Mouse (Mus musculus): ENCODE results near the gene Actn2.
A peak's percentile ranks its signal among the peaks of the same experiment; 100 is the strongest.

The Actn2 gene

GRCm38 (mm10) chr13:12314173-12314572, 26.4 kb downstream of the Actn2 start:
- no peak for DNase-seq (ENCODE audit: low spot score)

GRCm38 (mm10) chr13:12311930-12312492, 28.5 kb downstream of the Actn2 start:
- no peak for DNase-seq (ENCODE audit: low spot score)

GRCm38 (mm10) chr13:12311371-12311770, 29.2 kb downstream of the Actn2 start:
- DNase-seq (ENCODE audit: low spot score): no peak

GRCm38 (mm10) chr13:12309446-12309845, 31.1 kb downstream of the Actn2 start:
- no peak for DNase-seq (ENCODE audit: low spot score)

- DNase-seq (ENCODE audit: low spot score): no peak
Measured at GRCm38 (mm10) chr13:12308878-12309277, 31.7 kb downstream of the Actn2 start.

- no peak for DNase-seq (ENCODE audit: low spot score)
Measured at GRCm38 (mm10) chr13:12308473-12308872, 32.1 kb downstream of the Actn2 start.

- no peak for DNase-seq (ENCODE audit: low spot score)
Measured at GRCm38 (mm10) chr13:12307286-12307685, 33.3 kb downstream of the Actn2 start.

- DNase-seq (ENCODE audit: low spot score): no peak
Measured at GRCm38 (mm10) chr13:12305540-12305939, 35.0 kb downstream of the Actn2 start.

GRCm38 (mm10) chr13:12304991-12305390, 35.6 kb downstream of the Actn2 start:
- no peak for DNase-seq (ENCODE audit: low spot score)

- no peak for DNase-seq (ENCODE audit: low spot score)
Measured at GRCm38 (mm10) chr13:12297777-12298176, 42.8 kb downstream of the Actn2 start.

GRCm38 (mm10) chr13:12296701-12297100, 43.9 kb downstream of the Actn2 start:
- no peak for DNase-seq (ENCODE audit: low spot score)

- DNase-seq (ENCODE audit: low spot score): no peak
Measured at GRCm38 (mm10) chr13:12293810-12294209, 46.8 kb downstream of the Actn2 start.

- no peak for DNase-seq (ENCODE audit: low spot score)
Measured at GRCm38 (mm10) chr13:12290700-12291099, 49.9 kb downstream of the Actn2 start.

- no peak for DNase-seq (ENCODE audit: low spot score)
Measured at GRCm38 (mm10) chr13:12284528-12284927, 56.0 kb downstream of the Actn2 start.

GRCm38 (mm10) chr13:12283826-12284225, 56.7 kb downstream of the Actn2 start:
- DNase-seq (ENCODE audit: low spot score): no peak

GRCm38 (mm10) chr13:12274721-12275120, 65.8 kb downstream of the Actn2 start:
- DNase-seq (ENCODE audit: low spot score): no peak

- DNase-seq (ENCODE audit: low spot score): no peak
Measured at GRCm38 (mm10) chr13:12274220-12274619, 66.3 kb downstream of the Actn2 start.

- DNase-seq (ENCODE audit: low spot score): no peak
Measured at GRCm38 (mm10) chr13:12272953-12273352, 67.6 kb downstream of the Actn2 start.

GRCm38 (mm10) chr13:12267971-12268370, 72.6 kb downstream of the Actn2 start:
- DNase-seq (ENCODE audit: low spot score): no peak

- DNase-seq (ENCODE audit: low spot score): no peak
Measured at GRCm38 (mm10) chr13:12267097-12267496, 73.5 kb downstream of the Actn2 start.

GRCm38 (mm10) chr13:12263996-12264395, 76.6 kb downstream of the Actn2 start:
- no peak for DNase-seq (ENCODE audit: low spot score)

GRCm38 (mm10) chr13:12261505-12261904, 79.1 kb downstream of the Actn2 start:
- DNase-seq (ENCODE audit: low spot score): no peak

GRCm38 (mm10) chr13:12257391-12258380, 82.9 kb downstream of the Actn2 start, which contains the start of gene Mtr:
Gene Mtr (minus strand): TSS chr13:12258113.
- peak; percentile 72 for DNase-seq (ENCODE audit: low spot score)

Measured in ovary, postnatal 10 days (tissue).